Mouse (Mus musculus) thymus, postnatal 0 days (tissue): ENCODE data around the gene Glrx5. TPM values are rescaled to one million over a fixed set of nuclear protein-coding genes. Genes with fewer than 3 reads are reported as not detected.

ENCODE experiments used
- DNase-seq: peaks from one replicate; pipeline ENCODE4 v3.0.0-alpha.2; 2015; ENCODE audit warnings: low spot score
- polyA plus RNA-seq: library from polyadenylated mRNA; unstranded; fragments of >200 nt; fragmentation: Nextera tagmentation; extraction: Ambion mirVana; gene quantifications from 2 replicates; pipeline ENCODE4 v1.2.1, GENCODE M21; 2015

The Glrx5 gene
- polyA plus RNA-seq, 1 experiment from 2014 or later: 153 TPM

DNA sequence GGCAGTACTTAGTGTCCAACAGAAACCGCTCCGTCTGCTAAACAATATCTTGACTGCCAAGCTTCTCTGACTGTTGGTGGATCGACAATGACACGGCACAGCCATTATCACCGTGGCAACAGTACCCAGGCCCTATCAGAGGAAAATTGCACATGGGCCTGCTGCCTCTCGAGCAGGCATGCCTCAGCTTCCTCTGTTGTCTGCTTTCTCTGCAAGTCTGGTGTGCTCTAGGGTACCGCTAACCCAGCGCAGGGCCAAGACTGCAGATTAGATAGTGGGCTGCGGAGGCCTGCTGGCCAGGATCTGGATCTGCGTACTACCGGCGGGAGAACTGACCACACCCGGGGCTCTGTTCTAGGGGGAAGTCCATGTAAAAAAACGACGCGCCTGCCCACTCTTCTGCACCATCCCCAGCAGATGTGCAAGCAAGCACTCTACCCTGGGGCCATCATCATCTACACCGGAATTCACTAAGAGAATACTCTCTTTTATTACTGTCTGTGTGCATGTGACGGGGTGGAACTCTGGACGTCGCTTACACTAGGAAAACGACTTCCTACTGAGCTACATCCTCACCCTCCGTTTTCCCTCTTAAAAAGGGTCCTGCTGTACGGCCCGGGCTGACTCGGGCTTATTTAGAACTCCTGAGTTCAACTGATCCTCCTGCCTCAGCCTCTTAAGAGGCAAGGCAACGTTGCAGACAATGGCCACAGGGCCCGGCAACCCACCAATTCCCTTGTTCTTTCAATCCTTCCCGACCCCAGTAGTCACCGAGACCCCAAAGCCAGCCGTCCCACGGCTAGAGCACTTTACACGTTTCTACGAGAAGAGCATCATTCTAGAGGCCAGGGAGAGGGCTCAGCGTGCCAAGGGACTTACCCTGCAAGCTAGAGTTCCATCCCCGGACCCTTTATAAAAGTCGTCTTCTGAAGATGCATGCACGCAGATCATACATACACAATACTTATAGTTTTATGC lies 1.1 kb upstream of the Glrx5 start:
- no peak for DNase-seq

GRCm38 (mm10) chr12:105032832-105033775 lies 616 bp downstream of the Glrx5 start:
- DNase-seq: peak; percentile 39

DNA sequence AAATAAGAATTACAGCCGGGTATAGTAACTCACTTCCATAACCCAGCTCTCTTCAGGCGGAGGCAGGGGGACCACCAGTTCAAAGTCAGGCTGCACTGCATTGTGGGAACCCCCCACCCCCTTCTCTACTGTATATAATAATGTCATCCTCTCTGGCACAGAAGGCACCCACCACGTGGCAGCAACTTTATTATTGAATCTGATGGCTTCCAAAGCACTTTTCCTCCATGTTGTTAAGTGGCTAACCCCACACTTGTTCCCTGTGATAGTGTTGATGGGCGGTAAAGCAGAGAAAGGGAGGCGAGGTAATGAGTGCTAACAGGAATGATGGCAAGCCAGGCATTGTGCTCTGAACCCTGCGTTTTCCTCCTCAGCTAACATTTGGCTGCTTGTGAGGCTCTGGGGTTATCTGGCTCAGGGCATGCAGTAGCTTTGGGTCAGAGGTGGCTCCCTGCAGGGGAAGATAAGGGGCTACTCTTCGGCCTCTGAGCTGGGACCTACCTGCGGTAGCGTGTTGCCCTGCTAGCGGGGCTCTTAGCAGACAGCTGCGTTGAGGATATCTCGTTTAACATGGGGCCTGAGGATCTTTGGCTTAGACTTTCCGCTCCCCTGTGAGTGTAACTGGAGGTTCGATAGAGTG lies 1.8 kb downstream of the Glrx5 start:
- DNase-seq: no peak

- DNase-seq: no peak
Observed at GRCm38 (mm10) chr12:105038211-105038610, 5.7 kb downstream of the Glrx5 start.

DNA sequence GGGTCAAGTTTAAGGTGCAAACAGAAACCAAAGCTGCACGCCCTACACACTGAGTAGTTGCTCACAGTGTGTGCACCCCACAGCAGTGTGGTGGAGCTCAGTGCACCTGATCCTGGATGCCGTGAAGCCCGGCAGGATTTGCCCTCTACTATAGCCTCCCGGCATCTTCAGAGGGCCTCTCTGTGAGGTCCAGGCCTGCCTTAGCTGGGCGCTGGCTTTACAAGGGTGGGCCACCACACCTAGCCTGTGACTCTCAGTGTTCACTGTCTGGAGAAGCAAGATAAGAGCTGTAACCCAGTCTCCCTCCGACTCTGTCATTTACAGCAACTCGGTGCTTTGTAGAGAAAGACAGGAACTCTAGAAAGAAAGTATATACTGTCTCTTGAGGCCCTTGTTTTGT lies 6.4 kb downstream of the Glrx5 start:
- DNase-seq: no peak

- DNase-seq: no peak
Observed at GRCm38 (mm10) chr12:105039578-105040289, 7.2 kb downstream of the Glrx5 start.

DNA sequence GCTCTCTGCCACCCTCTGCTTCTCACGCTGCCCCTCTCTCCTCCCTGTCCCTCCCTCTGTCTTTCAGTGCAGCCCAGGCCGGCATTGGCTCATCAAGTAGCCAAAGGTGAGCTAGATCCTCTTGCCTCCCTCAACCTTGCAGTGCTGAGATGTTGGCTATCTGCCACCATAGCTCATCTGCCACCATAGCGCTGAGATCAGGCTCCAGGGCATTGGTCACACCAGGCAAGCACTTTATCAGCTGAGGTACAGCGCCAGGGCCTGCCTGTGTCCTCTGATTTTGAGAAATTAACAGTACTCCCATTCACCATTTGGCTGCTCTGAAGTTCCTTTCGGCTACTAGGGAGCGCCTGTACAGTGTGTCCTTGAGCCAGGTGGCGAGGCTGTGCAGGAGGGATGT lies 8.5 kb downstream of the Glrx5 start:
- no peak for DNase-seq

- DNase-seq: no peak
Observed at GRCm38 (mm10) chr12:105043081-105043480, 10.6 kb downstream of the Glrx5 start.

GRCm38 (mm10) chr12:105044775-105045174 lies 12.3 kb downstream of the Glrx5 start:
- DNase-seq: no peak

DNA sequence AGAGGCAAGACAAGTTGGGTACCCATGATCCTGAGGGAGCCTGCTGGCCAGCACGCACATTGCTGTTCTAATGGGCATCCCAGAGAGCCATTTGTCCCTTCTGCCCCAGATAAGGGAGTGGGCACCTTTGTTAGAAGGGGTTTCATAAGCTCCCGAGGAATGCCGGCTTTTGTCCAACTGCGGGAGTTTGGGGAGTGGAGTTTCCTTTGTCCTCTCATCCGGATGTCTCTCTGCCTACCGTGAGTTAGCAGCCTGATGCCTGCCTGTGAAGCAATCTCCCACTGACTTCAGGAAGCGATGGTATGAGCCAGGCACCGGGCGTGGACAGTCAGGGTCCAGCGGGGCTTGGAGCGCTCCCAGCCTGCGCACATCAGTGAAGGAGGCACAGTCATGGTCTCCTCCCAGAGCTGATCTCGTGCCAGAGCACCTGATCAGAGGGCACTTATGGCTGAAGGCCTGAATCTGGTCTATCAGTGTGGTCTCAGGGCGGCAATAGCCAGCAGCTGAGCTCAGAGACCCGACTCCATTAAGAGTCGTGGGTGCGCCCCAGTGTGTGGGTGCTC lies 15.9 kb downstream of the Glrx5 start:
- no peak for DNase-seq

- no peak for DNase-seq
Observed at GRCm38 (mm10) chr12:105049813-105050212, 17.3 kb downstream of the Glrx5 start.

DNA sequence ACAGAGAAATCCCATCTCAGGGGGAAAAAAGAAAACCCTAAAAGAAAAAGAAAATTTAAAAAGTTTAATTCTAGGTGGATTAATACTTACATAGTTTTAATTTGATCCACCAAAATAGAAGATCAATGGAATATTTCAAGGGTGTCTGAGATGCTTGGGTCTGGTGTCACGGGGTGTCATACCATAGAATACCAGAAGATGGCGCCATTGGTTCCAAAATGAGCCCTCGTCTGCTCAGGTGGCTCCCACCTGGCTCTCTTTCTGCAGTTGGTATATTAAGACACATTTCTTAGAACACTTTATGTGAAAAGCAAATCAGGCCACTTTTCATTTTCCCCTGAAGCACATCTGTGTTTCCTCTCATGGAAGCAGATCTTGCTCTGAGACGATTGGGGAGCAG lies 18.4 kb downstream of the Glrx5 start:
- peak; percentile 66 for DNase-seq

DNA sequence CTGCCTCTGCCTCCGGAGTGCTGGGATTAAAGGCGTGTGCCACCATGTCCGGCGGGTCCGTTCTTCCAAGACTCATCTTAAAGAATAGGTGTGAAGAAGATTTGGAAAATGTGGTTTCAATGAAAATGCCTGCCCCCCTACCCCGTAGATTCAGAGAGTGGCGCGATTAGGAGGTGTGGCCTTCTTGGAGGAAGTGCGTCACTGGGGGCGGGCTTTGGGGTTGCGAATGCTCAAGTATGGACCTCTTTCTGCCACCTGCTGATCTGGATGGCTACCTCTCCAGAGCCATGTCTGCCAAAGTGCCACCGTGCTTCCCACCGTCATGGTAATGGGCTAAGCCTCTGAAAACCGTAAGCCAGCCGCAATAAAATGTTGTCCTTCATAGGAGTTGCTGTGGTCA lies 21.6 kb downstream of the Glrx5 start:
- DNase-seq: no peak

- DNase-seq: no peak
Observed at GRCm38 (mm10) chr12:105055308-105055707, 22.8 kb downstream of the Glrx5 start.

DNA sequence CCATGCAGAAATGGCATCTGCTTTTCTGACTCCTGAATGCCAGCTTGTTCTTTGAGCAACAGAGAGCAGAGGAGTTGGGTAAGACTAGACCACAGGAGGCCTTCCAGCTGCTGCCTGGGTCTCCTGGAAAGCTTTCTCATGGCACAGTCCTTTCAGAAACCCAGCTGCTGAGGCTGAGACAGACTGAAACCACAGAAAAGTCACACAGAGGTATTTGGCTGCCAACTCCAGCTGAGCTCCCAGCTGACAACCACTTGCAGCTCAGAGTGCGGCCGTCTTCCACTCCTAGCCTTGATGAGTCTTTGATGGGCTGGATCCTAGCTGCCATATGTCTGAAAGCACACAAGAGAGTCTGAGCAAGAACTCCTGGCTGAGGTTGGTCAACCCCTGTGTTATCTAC lies 27.5 kb downstream of the Glrx5 start:
- no peak for DNase-seq

DNA sequence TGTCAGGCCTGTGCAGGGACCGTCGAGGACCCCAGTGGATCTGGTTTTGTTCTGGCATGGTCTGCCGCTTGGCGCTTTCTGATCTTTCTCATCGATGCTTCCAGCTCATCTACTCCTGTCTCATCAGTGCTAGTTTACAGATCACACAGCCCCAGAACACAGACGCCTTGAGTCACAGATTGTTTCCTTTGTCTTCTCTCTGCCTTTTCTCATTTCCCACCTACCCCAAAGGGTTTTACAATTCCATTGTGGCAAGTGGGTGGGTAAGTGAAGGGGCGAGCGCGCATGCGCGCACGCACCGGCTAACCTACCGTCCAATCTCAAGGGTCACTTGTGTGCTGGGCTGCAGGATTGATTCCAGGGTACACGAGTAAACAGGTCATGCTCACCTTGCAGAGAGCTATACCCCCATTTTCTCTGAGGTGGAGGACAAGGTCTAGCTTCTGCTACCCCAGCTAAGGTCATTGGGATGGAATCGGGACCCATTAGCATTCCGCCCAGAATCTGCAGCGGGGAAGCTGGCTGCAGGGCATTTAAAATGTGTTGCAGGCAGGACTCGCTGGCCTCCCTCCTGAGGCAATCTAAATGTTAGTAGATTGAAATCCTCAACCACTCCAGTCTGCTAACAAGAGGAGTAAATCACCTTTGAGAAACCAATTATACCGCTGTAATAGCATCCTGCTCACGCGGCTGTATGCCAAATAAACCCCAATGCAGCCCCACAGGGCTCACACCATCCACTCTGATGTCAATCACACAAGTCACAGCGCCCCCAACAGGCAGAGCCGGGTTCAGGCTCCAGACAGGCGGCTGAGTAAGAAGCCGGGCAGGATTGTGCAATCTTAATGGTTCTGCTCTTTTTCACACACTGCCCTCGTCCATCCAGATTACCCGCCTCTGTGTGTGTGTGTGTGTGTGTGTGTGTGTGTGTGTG lies 31.0 kb downstream of the Glrx5 start:
- DNase-seq: no peak

DNA sequence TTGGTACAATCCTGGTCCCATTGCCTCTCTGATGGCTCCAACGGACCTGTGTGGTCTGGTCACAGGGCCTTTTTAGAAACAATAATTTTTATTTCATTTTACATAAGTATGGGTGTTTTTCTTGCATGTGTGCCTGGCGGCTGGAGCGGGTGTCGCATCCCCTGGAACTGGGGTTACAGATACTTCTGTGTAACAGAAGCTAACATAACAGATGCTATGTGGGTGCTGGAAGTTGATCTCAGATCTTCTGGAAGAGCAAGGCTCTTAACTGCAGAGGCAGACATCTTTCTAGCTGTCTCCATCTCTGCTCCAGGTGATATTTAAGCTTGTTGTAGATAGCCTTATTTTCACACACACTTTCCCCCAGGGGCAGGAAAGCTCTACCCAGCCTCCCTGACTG lies 31.7 kb downstream of the Glrx5 start:
- DNase-seq: no peak

DNA sequence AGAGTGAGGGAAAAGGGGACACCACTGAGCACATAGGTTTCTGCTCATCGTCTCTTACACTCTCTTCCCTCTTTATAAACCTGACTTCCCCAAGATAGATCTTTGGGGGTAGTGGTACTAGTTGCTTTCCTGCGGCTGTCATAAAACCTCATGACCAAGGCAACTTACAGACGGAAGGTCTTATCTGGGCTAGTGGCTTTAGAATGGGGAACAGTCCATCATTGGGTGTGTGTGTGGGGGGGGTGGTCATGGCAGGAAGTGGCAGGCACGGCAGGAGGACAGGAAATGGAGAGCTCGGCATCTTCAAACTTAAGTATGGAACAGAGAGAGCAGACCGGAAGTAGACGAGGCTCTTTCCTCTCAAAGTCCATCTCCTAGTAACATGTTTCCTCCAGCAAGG lies 32.6 kb downstream of the Glrx5 start:
- no peak for DNase-seq

- no peak for DNase-seq
Observed at GRCm38 (mm10) chr12:105066523-105066922, 34.0 kb downstream of the Glrx5 start.
